Mouse (Mus musculus) spleen, adult 2 months (tissue): ENCODE results near the gene Phactr3.

ENCODE experiments used
- CTCF ChIP-seq: fragments of 200-500 bp; IDR thresholded peaks from 2 replicates; pipeline ENCODE4 v1.5.1; 2011; ENCODE audit warnings: mild to moderate bottlenecking, inconsistent platforms; ENCODE audit not compliant: insufficient read depth, insufficient read length, insufficient replicate concordance; ENCODE audit errors: extremely low read depth
- POLR2A ChIP-seq: fragments of 200-500 bp; IDR thresholded peaks from 2 replicates; pipeline ENCODE4 v1.6.1; 2011; ENCODE audit warnings: low read depth, low read length, inconsistent platforms

DNA sequence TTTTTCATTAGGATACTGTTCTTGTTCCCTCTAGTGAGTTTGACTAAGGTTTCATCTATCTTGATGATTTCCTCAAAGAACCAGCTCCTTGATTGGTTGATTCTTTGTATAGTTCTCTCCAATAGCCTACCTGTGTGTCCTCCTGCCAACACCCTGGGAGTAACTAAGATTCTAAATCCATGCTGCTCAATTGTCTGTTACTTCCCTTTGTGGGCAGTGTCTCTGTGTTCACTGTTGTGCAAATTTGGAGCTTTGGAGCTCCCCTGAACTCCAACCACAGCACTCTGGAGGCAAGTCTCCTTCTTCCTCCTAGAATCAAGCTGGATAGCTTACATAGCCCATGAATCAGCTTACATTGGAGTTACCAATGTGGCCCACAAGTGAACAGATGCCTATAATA lies 29.2 kb upstream of the Phactr3 start:
- no peak for TF ChIP-seq CTCF
- no peak for TF ChIP-seq POLR2A
